Mouse (Mus musculus) ES-E14 (cell line): Measurements from ENCODE around the gene Vat1.

Source experiments
- CHD2 ChIP-seq: IDR thresholded peaks from 2 replicates; pipeline ENCODE4 v1.6.1; 2014; ENCODE audit warnings: mild to moderate bottlenecking, low read depth, low read length, inconsistent platforms
- HCFC1 ChIP-seq: IDR thresholded peaks from 2 replicates; pipeline ENCODE4 v1.6.1; 2012; ENCODE audit warnings: low read length, inconsistent platforms, borderline replicate concordance; ENCODE audit not compliant: insufficient read depth
- MAFK ChIP-seq: IDR thresholded peaks from 2 replicates; pipeline ENCODE4 v1.6.1; 2014; ENCODE audit warnings: mild to moderate bottlenecking, low read depth, low read length, inconsistent platforms; ENCODE audit not compliant: insufficient read depth
- ZC3H11A ChIP-seq: IDR thresholded peaks from 2 replicates; pipeline ENCODE4 v1.6.1; 2012; ENCODE audit warnings: low read depth, mild to moderate bottlenecking, inconsistent platforms, low read length, borderline replicate concordance
- ZNF384 ChIP-seq: IDR thresholded peaks from 2 replicates; pipeline ENCODE4 v1.6.1; 2012; ENCODE audit warnings: low read depth, low read length, inconsistent platforms

GRCm38 (mm10) chr11:101470206-101470605, 4.2 kb upstream of the Vat1 start:
- TF ChIP-seq ZNF384 (no peak), MAFK (no peak), CHD2 (no peak), HCFC1 (no peak), ZC3H11A (no peak)
